ENCODE assay signal across 16 mouse cellular contexts in genomic region chr16:21645915-21646314, GRCm38 (mm10). TPM values are rescaled to one million over a fixed set of nuclear protein-coding genes. Genes with fewer than 3 reads are reported as not detected.
DNase-seq lines count a peak whose midpoint lies in the region; ATAC-seq and TF ChIP-seq lines count a peak whose summit lies in the region.
"Had no signal": no experiment of that assay in that cellular context is flagged by ENCODE, and none has a peak within 500 bp of the region (broad histone marks: within the 10 kb centered on the region; RNA-seq: fewer than 3 reads in every experiment).

No protein-coding gene starts in this region.

- intact Hi-C loops in heart, postnatal 25 days (cut with DNase I): loop anchor here (2.0 kb wide), 1 partner anchor 47 kb away; no protein-coding TSS in a partner anchor

- peak overlapping the region; percentile 5; the same call in 1 of the 2 replicates for H3K27ac ChIP-seq in heart, postnatal 0 days (ENCODE audit: low read depth)
- H3K27ac ChIP-seq: forebrain, embryonic 10.5 days; midbrain, embryonic 15.5 days; stomach, embryonic 15.5 days had no signal

- ATAC-seq in heart, postnatal 0 days (ENCODE audit: insufficient read depth, low read depth): peak; percentile 61; the same call in 1 of the 2 replicates
- ATAC-seq: midbrain, embryonic 15.5 days had no signal

- no peak for TF ChIP-seq CTCF in heart, postnatal 0 days (IDR thresholded peaks at IDR 0.05; ENCODE audit: low read depth)

- WGBS in heart, postnatal 0 days: 28% methylated on average over 3 of the region's 3 CpGs

- H3K4me1 ChIP-seq in heart, postnatal 0 days (ENCODE audit: control insufficient read depth, insufficient read depth): peaks cover 40% of the 10 kb centered on the region

- H3K27me3 ChIP-seq in heart, postnatal 0 days (ENCODE audit: control insufficient read depth, insufficient read depth, low read length): no peaks in the 10 kb centered on the region
- H3K27me3 ChIP-seq: midbrain, embryonic 15.5 days; stomach, embryonic 15.5 days had no signal

- H3K9me3 ChIP-seq in heart, postnatal 0 days (replicated peaks; ENCODE audit: control insufficient read depth, low read length): no peaks in the 10 kb centered on the region
- H3K9me3 ChIP-seq: forebrain, embryonic 10.5 days; midbrain, embryonic 15.5 days; stomach, embryonic 15.5 days had no signal

- no peak overlapping the region for H3K4me2 ChIP-seq in heart, postnatal 0 days (ENCODE audit: low read depth, low read length)
- H3K4me2 ChIP-seq: midbrain, embryonic 15.5 days; stomach, embryonic 15.5 days had no signal

- DNase-seq in heart, adult 11 months: peak; percentile 93
- DNase-seq in heart, postnatal 25 days (ENCODE audit: low spot score): no peak
- DNase-seq in lung, postnatal 10 days: peak; percentile 27
- no peak for DNase-seq in lung, postnatal 36 days
- peak; percentile 47 for DNase-seq in brain, adult 2 months (ENCODE audit: low read depth, low spot score)
- peak; percentile 60 for DNase-seq in heart, postnatal 0 days (ENCODE audit: low spot score)
- DNase-seq in neural tube, embryonic 10.5 days (ENCODE audit: extremely low spot score, low spot score): no peak
- DNase-seq: cerebellum, adult 8-10 months; gastrocnemius, postnatal 14 days; kidney, adult 9 months; kidney, postnatal 4 days; lung, adult 18-20 months; spleen, adult 18-20 months had no signal

- H3K4me3 ChIP-seq in heart, postnatal 0 days (ENCODE audit: low read depth, low read length): no peak overlapping the region
- H3K4me3 ChIP-seq: forebrain, embryonic 10.5 days; midbrain, embryonic 15.5 days; stomach, embryonic 15.5 days had no signal

- no peak for TF ChIP-seq EP300 in heart, postnatal 0 days (IDR thresholded peaks at IDR 0.05; ENCODE audit: low read depth)

- H3K36me3 ChIP-seq in heart, postnatal 0 days (replicated peaks; ENCODE audit: control insufficient read depth, insufficient read depth, low read length): 0 out of 2 replicates have a peak, but pooled peaks cover 3% of the 10 kb centered on the region
- H3K36me3 ChIP-seq: midbrain, embryonic 15.5 days; stomach, embryonic 15.5 days had no signal

- H3K9ac ChIP-seq in heart, postnatal 0 days (replicated peaks; ENCODE audit: low read depth, low read length): no peak overlapping the region
- H3K9ac ChIP-seq: midbrain, embryonic 15.5 days; stomach, embryonic 15.5 days had no signal

RNA-seq across cellular contexts. Expression of gene 2510009E07Rik, which starts 48.5 kb away (rescaled TPM):
- total RNA-seq in heart, postnatal 25 days (2021): 10 to 100 TPM; 27.5 to 29.8 TPM
- total RNA-seq in heart, postnatal 0 days (2014; rRNA removed; ENCODE audit: low replicate concordance): 27.2 and 32.2 TPM in 2 replicates
- 18.4 and 20.0 TPM in 2 replicates for polyA plus RNA-seq in heart, postnatal 0 days (2015; fragmentation: Nextera tagmentation; extraction: Ambion mirVana)

Comparison
In these comparisons a context has a peak if more than half of its experiments do, and no peak if none do; other contexts are left out.
1. DNase-seq: peak in heart, adult 11 months (single experiment), lung, postnatal 10 days (single experiment), brain, adult 2 months (single experiment) and heart, postnatal 0 days (single experiment); none in heart, postnatal 25 days (single experiment), lung, postnatal 36 days (single experiment) and neural tube, embryonic 10.5 days (single experiment).